Mouse (Mus musculus) CH12.LX (cell line): ENCODE measurements around the gene Tcaf1. TPM values are rescaled to one million over a fixed set of nuclear protein-coding genes. Genes with fewer than 3 reads are reported as not detected.

Experiments used
- DNase-seq: peaks from one replicate; pipeline ENCODE4 v3.0.0-alpha.2; 2013; ENCODE audit errors: extremely low read depth
- H3K27ac ChIP-seq: 2 replicates; pipeline ENCODE4 v1.5.1; 2012; ENCODE audit warnings: low read depth, mild to moderate bottlenecking, control low read depth, moderate library complexity; ENCODE audit not compliant: insufficient read depth
- H3K27me3 ChIP-seq: replicated peaks from 2 replicates; pipeline ENCODE3; 2012; ENCODE audit warnings: inconsistent platforms
- H3K36me3 ChIP-seq, 2 experiments: replicated peaks in 1 of 2; 2 replicates each; pipeline versions ENCODE3 to v1.6.1; 2012; ENCODE audit warnings: inconsistent platforms in 1 of 2, low read length in 1 of 2, mild to moderate bottlenecking in 1 of 2, mixed read lengths in 1 of 2, moderate library complexity in 1 of 2; ENCODE audit not compliant: control insufficient read depth in 1 of 2, insufficient read depth in 1 of 2
- H3K4me1 ChIP-seq, 2 experiments: 2 replicates each; pipeline ENCODE4 v1.6.1; 2012; ENCODE audit warnings: inconsistent platforms in 1 of 2, moderate library complexity in 1 of 2; ENCODE audit not compliant: insufficient read depth in 2 of 2, control insufficient read depth in 1 of 2
- H3K4me2 ChIP-seq: 2 replicates; pipeline ENCODE4 v1.6.1; 2012; ENCODE audit warnings: low read depth, mild to moderate bottlenecking, control low read depth; ENCODE audit not compliant: poor library complexity, insufficient read depth, severe bottlenecking
- H3K4me3 ChIP-seq, 3 experiments: fragments of 150-350 bp in 1 of 3; sonication (generic) in 1 of 3; replicated peaks in 1 of 3; 2 replicates each; pipeline versions ENCODE3 to v1.5.1; 2011 to 2012; ENCODE audit warnings: low read depth in 2 of 3, low read length in 2 of 3, mild to moderate bottlenecking in 2 of 3, moderate library complexity in 2 of 3, control low read depth in 1 of 3, improper control_type of control experiment in 1 of 3, inconsistent platforms in 1 of 3, mixed read lengths in 1 of 3; ENCODE audit not compliant: poor library complexity in 1 of 3
- H3K79me2 ChIP-seq: replicated peaks from 2 replicates; pipeline ENCODE4 v1.6.1; 2012; ENCODE audit warnings: mild to moderate bottlenecking, moderate library complexity; ENCODE audit not compliant: control insufficient read depth, poor library complexity, insufficient read depth, severe bottlenecking; ENCODE audit errors: extremely low read depth
- H3K9ac ChIP-seq: 2 replicates; pipeline ENCODE4 v1.6.1; 2012; ENCODE audit warnings: low read depth, mild to moderate bottlenecking, control low read depth, moderate library complexity; ENCODE audit not compliant: insufficient read depth
- H3K9me3 ChIP-seq: replicated peaks from 2 replicates; pipeline ENCODE3; 2012; ENCODE audit warnings: low read length, inconsistent platforms, mixed read lengths
- BHLHE40 ChIP-seq: IDR thresholded peaks from 2 replicates; pipeline ENCODE4 v1.6.1; 2011; ENCODE audit warnings: mild to moderate bottlenecking, low read depth, low read length, improper control_type of control experiment
- CHD1 ChIP-seq: IDR thresholded peaks from 2 replicates; pipeline ENCODE4 v1.6.1; 2012; ENCODE audit warnings: low read depth, low read length, improper control_type of control experiment, inconsistent platforms
- CHD2 ChIP-seq: IDR thresholded peaks from 2 replicates; pipeline ENCODE4 v1.6.1; 2011; ENCODE audit warnings: low read length, improper control_type of control experiment
- E2F4 ChIP-seq: IDR thresholded peaks from 2 replicates; pipeline ENCODE4 v1.6.1; 2011; ENCODE audit warnings: low read depth, low read length, improper control_type of control experiment; ENCODE audit not compliant: insufficient replicate concordance
- ELF1 ChIP-seq: IDR thresholded peaks from 2 replicates; pipeline ENCODE4 v1.6.1; 2014; ENCODE audit warnings: low read depth, mild to moderate bottlenecking, inconsistent platforms, low read length, improper control_type of control experiment
- EP300 ChIP-seq: IDR thresholded peaks from 2 replicates; pipeline ENCODE4 v1.6.1; 2011; ENCODE audit warnings: low read length, improper control_type of control experiment
- GABPA ChIP-seq: IDR thresholded peaks from 2 replicates; pipeline ENCODE4 v1.6.1; 2012; ENCODE audit warnings: low read depth, low read length, improper control_type of control experiment, inconsistent platforms; ENCODE audit not compliant: insufficient replicate concordance
- IRF4 ChIP-seq: IDR thresholded peaks from 2 replicates; pipeline ENCODE4 v1.6.1; 2014; ENCODE audit warnings: low read depth, mild to moderate bottlenecking, inconsistent platforms, low read length, improper control_type of control experiment
- JUN ChIP-seq: IDR thresholded peaks from 2 replicates; pipeline ENCODE4 v1.6.1; 2011; ENCODE audit warnings: low read depth, mild to moderate bottlenecking, low read length, improper control_type of control experiment, moderate library complexity; ENCODE audit not compliant: insufficient read depth
- JUND ChIP-seq: conservative IDR thresholded peaks from 2 replicates; pipeline ENCODE4 v1.6.1; 2011; ENCODE audit warnings: low read depth, low read length, improper control_type of control experiment
- KAT2A ChIP-seq: IDR thresholded peaks from 2 replicates; pipeline ENCODE4 v1.6.1; 2012; ENCODE audit warnings: low read length, improper control_type of control experiment, inconsistent platforms; ENCODE audit not compliant: insufficient replicate concordance
- MAX ChIP-seq: IDR thresholded peaks from 2 replicates; pipeline ENCODE4 v1.6.1; 2011; ENCODE audit warnings: low read length, improper control_type of control experiment
- MAZ ChIP-seq: IDR thresholded peaks from 2 replicates; pipeline ENCODE4 v1.6.1; 2012; ENCODE audit warnings: low read depth, mild to moderate bottlenecking, inconsistent platforms, low read length, improper control_type of control experiment, moderate library complexity
- MEF2A ChIP-seq: IDR thresholded peaks from 2 replicates; pipeline ENCODE4 v1.6.1; 2014; ENCODE audit warnings: low read depth, mild to moderate bottlenecking, inconsistent platforms, low read length, improper control_type of control experiment, borderline replicate concordance
- NELFE ChIP-seq: IDR thresholded peaks from 2 replicates; pipeline ENCODE4 v1.6.1; 2011; ENCODE audit warnings: low read depth, low read length, improper control_type of control experiment
- PAX5 ChIP-seq: IDR thresholded peaks from 2 replicates; pipeline ENCODE4 v1.6.1; 2012; ENCODE audit warnings: low read length, inconsistent platforms, mixed read lengths
- POLR2A ChIP-seq: IDR thresholded peaks from 2 replicates; pipeline ENCODE4 v1.6.1; 2011; ENCODE audit warnings: low read depth, mild to moderate bottlenecking, improper control_type of control experiment, low read length
- RCOR1 ChIP-seq: conservative IDR thresholded peaks from 2 replicates; pipeline ENCODE4 v1.6.1; 2012; ENCODE audit warnings: low read depth, mild to moderate bottlenecking, inconsistent platforms, low read length, improper control_type of control experiment
- SIN3A ChIP-seq: IDR thresholded peaks from 2 replicates; pipeline ENCODE4 v1.6.1; 2012; ENCODE audit warnings: low read length, improper control_type of control experiment, inconsistent platforms
- SMC3 ChIP-seq: IDR thresholded peaks from 2 replicates; pipeline ENCODE4 v1.6.1; 2011; ENCODE audit warnings: low read depth, low read length, improper control_type of control experiment
- TCF12 ChIP-seq: IDR thresholded peaks from 2 replicates; pipeline ENCODE4 v1.6.1; 2014; ENCODE audit warnings: low read depth, mild to moderate bottlenecking, inconsistent platforms, low read length, improper control_type of control experiment
- UBTF ChIP-seq: IDR thresholded peaks from 2 replicates; pipeline ENCODE4 v1.6.1; 2012; ENCODE audit warnings: low read depth, mild to moderate bottlenecking, inconsistent platforms, low read length, improper control_type of control experiment, moderate library complexity
- USF2 ChIP-seq: conservative IDR thresholded peaks from 2 replicates; pipeline ENCODE4 v1.6.1; 2011; ENCODE audit warnings: low read depth, low read length, improper control_type of control experiment
- ZC3H11A ChIP-seq: IDR thresholded peaks from 2 replicates; pipeline ENCODE4 v1.6.1; 2012; ENCODE audit warnings: low read depth, mild to moderate bottlenecking, inconsistent platforms, low read length, improper control_type of control experiment
- ZMIZ1 ChIP-seq: IDR thresholded peaks from 2 replicates; pipeline ENCODE4 v1.6.1; 2012; ENCODE audit warnings: low read depth, mild to moderate bottlenecking, inconsistent platforms, low read length, improper control_type of control experiment
- dilution Hi-C: fragments of 300-500 bp; cut with MboI; formaldehyde crosslinking; loops from 2 replicates; pipeline ENCODE4 v1.14.3; 2020; ENCODE audit warnings: low sequenced_read_pairs; ENCODE audit not compliant: extremely low pct_unique_long_range_greater_than_20kb, extremely low pct_ligation_motif_present
- in situ Hi-C: fragments of 300-500 bp; cut with MboI; formaldehyde crosslinking; loops from 3 replicates; pipeline ENCODE4 v1.14.3; 2019; ENCODE audit warnings: low sequenced_read_pairs, low pct_ligation_motif_present, low pct_unique_long_range_greater_than_20kb, mixed read lengths
- polyA plus RNA-seq: library from polyadenylated mRNA; unstranded; fragments of >175 nt; gene quantifications from 2 replicates; pipeline ENCODE4 v1.2.1, GENCODE M21; 2012; ENCODE audit warnings: low read depth; ENCODE audit not compliant: insufficient read length
- total RNA-seq, 2 experiments: library from RNA; depleted of rRNA; stranded (reverse); fragments of 300-350 nt in 1 of 2; fragments of >200 nt in 1 of 2; gene quantifications; 2 replicates each; pipeline ENCODE4 v1.2.3; 2012 to 2014

Gene Tcaf1
- total and polyA plus RNA-seq, 3 experiments = not detected

- Histone ChIP-seq H3K27me3 (no peaks in the 10 kb centered on the region), H3K4me2 (no peak overlapping the region), H3K36me3 (no peaks in the 10 kb centered on the region)
- dilution Hi-C loops = no loop called here
- no peak for DNase-seq
- TF ChIP-seq SMC3 (no peak), CHD1 (no peak), MEF2A (no peak), POLR2A (no peak), IRF4 (no peak), CHD2 (no peak), JUND (no peak), ZC3H11A (no peak), MAX (no peak), KAT2A (no peak), NELFE (no peak), SIN3A (no peak), PAX5 (no peak), ELF1 (no peak), USF2 (no peak), JUN (no peak), GABPA (no peak), ZMIZ1 (no peak)
- TF ChIP-seq, all 38 proteins: peak for 0
- Histone ChIP-seq H3K4me1 (no peaks in the 10 kb centered on the region), H3K27ac (no peak overlapping the region), H3K4me3 (no peak overlapping the region), H3K9ac (no peak overlapping the region), H3K9me3 (no peaks in the 10 kb centered on the region), H3K79me2 (no peaks in the 10 kb centered on the region)
- in situ Hi-C loops = no loop called here
These were observed 42.2 kb downstream of the Tcaf1 start for GRCm38 (mm10) chr6:42667722-42668121.

- Histone ChIP-seq H3K4me1 (no peaks in the 10 kb centered on the region), H3K79me2 (no peaks in the 10 kb centered on the region), H3K9me3 (no peaks in the 10 kb centered on the region), H3K36me3 (no peaks in the 10 kb centered on the region), H3K27me3 (no peaks in the 10 kb centered on the region), H3K9ac (no peak overlapping the region), H3K4me2 (no peak overlapping the region), H3K4me3 (no peak overlapping the region), H3K27ac (no peak overlapping the region)
- no peak for TF ChIP-seq EP300
- no peak for TF ChIP-seq TCF12
- TF ChIP-seq BHLHE40 = no peak
- TF ChIP-seq PAX5 = no peak
- TF ChIP-seq MAZ = no peak
- no peak for TF ChIP-seq NELFE
- TF ChIP-seq MAX = no peak
- TF ChIP-seq SIN3A = no peak
- TF ChIP-seq ELF1 = no peak
- TF ChIP-seq MEF2A = no peak
- no peak for TF ChIP-seq IRF4
- TF ChIP-seq UBTF = no peak
- TF ChIP-seq E2F4 = no peak
- no peak for TF ChIP-seq RCOR1
- TF ChIP-seq JUND = no peak
- DNase-seq = no peak
- dilution Hi-C loops (no loop called here), in situ Hi-C loops (no loop called here)
These were observed 48.1 kb downstream of the Tcaf1 start for GRCm38 (mm10) chr6:42661739-42662138.
